Mouse (Mus musculus) C2C12 (cell line): ENCODE data around the gene Hist1h4k.
A peak's percentile ranks its signal among the peaks of the same experiment; 100 is the strongest.

Source experiments
- CTCF ChIP-seq: IDR thresholded peaks from one replicate; pipeline ENCODE4 v1.5.1; 2011; ENCODE audit not compliant: control insufficient read depth, insufficient read depth, insufficient read length
- MAX ChIP-seq: IDR thresholded peaks from one replicate; pipeline ENCODE4 v1.6.1; 2011; ENCODE audit warnings: mild to moderate bottlenecking, control low read depth
- MYOD1 ChIP-seq: IDR thresholded peaks from one replicate; pipeline ENCODE4 v1.6.1; 2011; ENCODE audit warnings: low read depth; ENCODE audit not compliant: control insufficient read depth, insufficient read length
- USF1 ChIP-seq: IDR thresholded peaks from one replicate; pipeline ENCODE4 v1.6.1; 2011; ENCODE audit warnings: low read depth, mild to moderate bottlenecking, control low read depth, moderate library complexity

DNA sequence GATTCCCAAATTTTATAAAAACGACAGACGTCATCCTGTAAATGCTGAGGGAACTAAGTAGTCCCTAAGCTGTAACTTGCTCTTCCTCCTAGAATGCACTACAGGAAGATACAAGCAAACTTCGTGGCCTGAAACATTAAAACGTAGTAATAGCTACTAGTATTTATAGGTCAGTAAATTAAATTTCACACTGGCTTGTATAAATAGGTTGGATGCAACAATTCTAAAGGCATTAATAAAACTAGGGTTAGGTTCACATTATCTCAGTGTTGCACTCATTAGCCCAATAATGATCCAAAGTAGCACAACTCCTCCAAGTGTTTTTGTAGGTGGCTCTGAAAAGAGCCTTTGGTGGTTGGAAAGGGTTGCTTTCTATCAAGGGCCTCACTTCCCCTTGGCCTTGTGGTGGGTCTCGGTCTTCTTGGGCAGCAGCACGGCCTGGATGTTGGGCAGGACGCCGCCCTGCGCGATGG, 2.8 kb upstream of the Hist1h4k start:
- no peak for TF ChIP-seq CTCF
- TF ChIP-seq MYOD1 = no peak
- no peak for TF ChIP-seq MAX
- peak; percentile 4 for TF ChIP-seq USF1
